Mouse (Mus musculus) ES-Bruce4 (cell line): ENCODE results near the gene Zfp184.
"Not testable (repeated sequence)": the region's sequence is repeated elsewhere in the genome, so short reads cannot be mapped to it uniquely, and the experiment has no call there.

Experiments used
- CTCF ChIP-seq: IDR thresholded peaks from one replicate; pipeline ENCODE4 v1.8.1; 2011; ENCODE audit warnings: low read depth, low read length
- EP300 ChIP-seq: IDR thresholded peaks from 2 replicates; pipeline ENCODE4 v1.6.1; 2011; ENCODE audit warnings: low read depth, low read length; ENCODE audit not compliant: insufficient read depth

DNA sequence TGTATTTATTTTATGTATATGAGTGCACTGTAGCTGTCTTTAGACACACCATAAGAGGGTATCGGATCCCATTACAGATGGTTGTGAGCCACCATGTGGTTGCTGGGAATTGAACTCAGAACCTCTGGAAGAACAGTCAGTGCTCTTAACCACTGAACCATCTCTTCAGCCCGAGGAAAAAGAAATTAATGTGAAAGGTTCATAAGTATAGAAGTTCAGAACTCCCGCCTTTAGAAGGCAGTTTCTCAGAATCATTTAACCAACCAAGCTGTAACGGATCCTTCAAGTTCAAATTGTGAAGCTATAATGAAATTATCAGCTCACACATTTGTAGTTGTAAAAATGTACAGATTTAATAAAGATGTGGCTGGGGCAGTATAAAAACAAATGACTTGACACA, 40.8 kb upstream of the Zfp184 start:
- not testable (repeated sequence) for TF ChIP-seq EP300, CTCF
